In genomic region chr17:24752415-24753394, GRCm38 (mm10) we compare ENCODE assay signal across 9 mouse cellular contexts. TPM values are rescaled to one million over a fixed set of nuclear protein-coding genes. Genes with fewer than 3 reads are reported as not detected.
DNase-seq lines count a peak whose midpoint lies in the region; ATAC-seq lines count a peak whose summit lies in the region.
"Had no signal": no experiment of that assay in that cellular context is flagged by ENCODE, and none has a peak within 500 bp of the region (broad histone marks: within the 10 kb centered on the region; RNA-seq: fewer than 3 reads in every experiment).

Hs3st6 (plus strand) TSS chr17:24752988.

- no peak for DNase-seq in heart, postnatal 14 days
- peak; percentile 81 for DNase-seq in R1 (ENCODE audit: low read depth, low spot score)
- DNase-seq in layer of hippocampus, adult 9-10 months (ENCODE audit: low spot score), result no peak
- DNase-seq in cerebellum, adult 9-11 months, result no peak

- peak within 1 kb of the TSS; percentile 54 for H3K9ac ChIP-seq in heart, embryonic 11.5 days (ENCODE audit: low read depth, low read length)
- H3K9ac ChIP-seq in forebrain, embryonic 16.5 days (replicated peaks; ENCODE audit: low read depth, low read length), result peak within 1 kb of the TSS; percentile 33; the same call in 1 of the 2 replicates
- H3K9ac ChIP-seq in limb, embryonic 15.5 days, result peak within 1 kb of the TSS; percentile 14; the same call in 1 of the 2 replicates

- H3K9me3 ChIP-seq in heart, embryonic 11.5 days (replicated peaks; ENCODE audit: control insufficient read depth, low read length), result no peaks in the 10 kb centered on the region
- H3K9me3 ChIP-seq in forebrain, embryonic 16.5 days (ENCODE audit: control insufficient read depth, low read length), result no peaks in the 10 kb centered on the region
- no peaks in the 10 kb centered on the region for H3K9me3 ChIP-seq in limb, embryonic 15.5 days

- intact Hi-C loops in heart, postnatal 14 days (cut with DNase I), result no loop called here

- peak; percentile 75 for ATAC-seq in heart, embryonic 11.5 days (replicated peaks; ENCODE audit: insufficient number of reproducible peaks, low FRiP score, low TSS enrichment)
- peak; percentile 63 for ATAC-seq in forebrain, embryonic 16.5 days
- peak; percentile 57 for ATAC-seq in limb, embryonic 15.5 days (ENCODE audit: insufficient number of reproducible peaks, low FRiP score, low TSS enrichment, low read depth)
- ATAC-seq in neutrophil, adult 5-6 weeks (ENCODE audit: extremely low read depth, insufficient number of reproducible peaks, low FRiP score, poor library complexity, severe bottlenecking), result peak; percentile 14; the same call in 1 of the 2 replicates

- H3K27me3 ChIP-seq in heart, embryonic 11.5 days (ENCODE audit: control insufficient read depth, insufficient read depth, low read length), result peaks cover 62% of the 10 kb centered on the region
- H3K27me3 ChIP-seq in forebrain, embryonic 16.5 days (replicated peaks; ENCODE audit: control insufficient read depth, insufficient read depth, low read length), result peaks cover 56% of the 10 kb centered on the region
- peaks cover 60% of the 10 kb centered on the region for H3K27me3 ChIP-seq in limb, embryonic 15.5 days

- peak within 1 kb of the TSS; percentile 57 for H3K4me3 ChIP-seq in heart, embryonic 11.5 days (ENCODE audit: low read depth, low read length)
- H3K4me3 ChIP-seq in forebrain, embryonic 16.5 days (replicated peaks; ENCODE audit: low read length), result peak within 1 kb of the TSS; percentile 45
- H3K4me3 ChIP-seq in limb, embryonic 15.5 days, result peak within 1 kb of the TSS; percentile 50

- H3K36me3 ChIP-seq in heart, embryonic 11.5 days (ENCODE audit: control insufficient read depth, insufficient read depth, low read length), result no peaks in the 10 kb centered on the region
- no peaks in the 10 kb centered on the region for H3K36me3 ChIP-seq in forebrain, embryonic 16.5 days (ENCODE audit: control insufficient read depth, insufficient read depth)
- no peaks in the 10 kb centered on the region for H3K36me3 ChIP-seq in limb, embryonic 15.5 days

- H3K4me2 ChIP-seq in heart, embryonic 11.5 days, result peak within 1 kb of the TSS; percentile 98
- H3K4me2 ChIP-seq in forebrain, embryonic 16.5 days (ENCODE audit: low read length), result peak within 1 kb of the TSS; percentile 74
- peak within 1 kb of the TSS; percentile 97 for H3K4me2 ChIP-seq in limb, embryonic 15.5 days

- H3K27ac ChIP-seq in heart, embryonic 11.5 days (ENCODE audit: low read depth, low read length), result no peak within 1 kb of the TSS
- no peak within 1 kb of the TSS for H3K27ac ChIP-seq in forebrain, embryonic 16.5 days (ENCODE audit: low read length)
- H3K27ac ChIP-seq in limb, embryonic 15.5 days, result no peak within 1 kb of the TSS

- peaks cover 10% of the 10 kb centered on the region; the same call in 1 of the 2 replicates for H3K4me1 ChIP-seq in heart, embryonic 11.5 days (ENCODE audit: control insufficient read depth, insufficient read depth, low read length)
- H3K4me1 ChIP-seq in forebrain, embryonic 16.5 days (replicated peaks; ENCODE audit: control insufficient read depth, insufficient read depth, low read length), result peaks cover 13% of the 10 kb centered on the region
- H3K4me1 ChIP-seq in limb, embryonic 15.5 days, result peaks cover 27% of the 10 kb centered on the region

- 1% methylated on average over 59 of the region's 82 CpGs for WGBS in heart, embryonic 11.5 days (ENCODE audit: insufficient replicate concordance)
- WGBS in forebrain, embryonic 16.5 days, result under 1% methylated on average over 71 of the region's 82 CpGs
- 1% methylated on average over 80 of the region's 82 CpGs for WGBS in limb, embryonic 15.5 days

RNA-seq across cellular contexts. Expression of gene Hs3st6, which starts in this region (rescaled TPM):
- 0.34 TPM in 1 of 2 replicates, not detected in the other for polyA plus RNA-seq in heart, embryonic 11.5 days (2014; fragmentation: Nextera tagmentation; extraction: Ambion mirVana)
- total RNA-seq in heart, postnatal 14 days (2021), result under 1 TPM in 1 of 2 experiments, not detected in 1; 0.29 TPM
- 0.32 TPM in 1 of 2 replicates, not detected in the other for polyA plus RNA-seq in forebrain, embryonic 16.5 days (2015; fragmentation: Nextera tagmentation; extraction: Ambion mirVana)
- polyA plus RNA-seq in limb, embryonic 15.5 days (2015; fragmentation: Nextera tagmentation; extraction: Ambion mirVana), result 5.2 and 5.7 TPM in 2 replicates
- 0.58 TPM in 1 of 2 replicates, not detected in the other for total RNA-seq in neutrophil, adult 5-6 weeks (2017)
- total RNA-seq: MEL had no signal

Comparison
In these comparisons a context has a peak if more than half of its experiments do, and no peak if none do; other contexts are left out.
1. Peak in ATAC-seq, H3K4me3 ChIP-seq, H3K9ac ChIP-seq and H3K4me2 ChIP-seq in heart, embryonic 11.5 days; RNA of the gene not detected or under 1 TPM.
2. Peak in ATAC-seq, H3K4me3 ChIP-seq, H3K9ac ChIP-seq and H3K4me2 ChIP-seq in forebrain, embryonic 16.5 days; RNA of the gene not detected or under 1 TPM.
3. Peak in ATAC-seq in neutrophil, adult 5-6 weeks; RNA of the gene not detected or under 1 TPM.
4. ATAC-seq: peak in every context shown above with its lines; median percentile 75 in heart, embryonic 11.5 days; 63 in forebrain, embryonic 16.5 days; 57 in limb, embryonic 15.5 days; 14 in neutrophil, adult 5-6 weeks.